Mouse (Mus musculus): ENCODE data around the gene Letmd1. TPM values are rescaled to one million over a fixed set of nuclear protein-coding genes. Genes with fewer than 3 reads are reported as not detected.
"Not testable (repeated sequence)": the region's sequence is repeated elsewhere in the genome, so short reads cannot be mapped to it uniquely, and the experiment has no call there.

The Letmd1 gene
- polyA plus RNA-seq (2016; fragmentation: Nextera tagmentation; extraction: Ambion mirVana) = 21.1 and 27.9 TPM in 2 replicates

GRCm38 (mm10) chr15:100468295-100469188 is at the start of gene Letmd1:
Letmd1 (plus strand) TSS chr15:100469023.
- 2% methylated on average over 84 of the region's 84 CpGs for WGBS
- Histone ChIP-seq H3K27me3 (ENCODE audit: insufficient read depth, poor library complexity, severe bottlenecking) (no peaks in the 10 kb centered on the region), H3K36me3 (peaks cover 29% of the 10 kb centered on the region), H3K27ac (peak within 1 kb of the TSS; percentile 97), H3K4me3 (peak within 1 kb of the TSS; percentile 76), H3K4me1 (peaks cover 21% of the 10 kb centered on the region), H3K9me3 (no peaks in the 10 kb centered on the region)
- DNase-seq (ENCODE audit: low spot score) = peak; percentile 91

- WGBS = 72% methylated on average over 8 of the region's 8 CpGs
These were observed 49.5 kb upstream of the Letmd1 start for GRCm38 (mm10) chr15:100419311-100419710.

GRCm38 (mm10) chr15:100419901-100420745 is 48.7 kb upstream of the Letmd1 start:
- DNase-seq (ENCODE audit: low spot score) = peak; percentile 86
- 43% methylated on average over 9 of the region's 9 CpGs for WGBS
- Histone ChIP-seq H3K4me3 (peak overlapping the region; percentile 25; the same call in 1 of the 2 replicates), H3K36me3 (no peaks in the 10 kb centered on the region), H3K27me3 (ENCODE audit: insufficient read depth, poor library complexity, severe bottlenecking) (peaks cover 16% of the 10 kb centered on the region), H3K9me3 (no peaks in the 10 kb centered on the region), H3K27ac (peak overlapping the region; percentile 80), H3K4me1 (peaks cover 71% of the 10 kb centered on the region)

More at GRCm38 (mm10) chr15:100419311-100419710, 49.5 kb upstream of the Letmd1 start:
- H3K9me3 ChIP-seq = no peaks in the 10 kb centered on the region
- H3K4me3 ChIP-seq = peak overlapping the region; percentile 25; the same call in 1 of the 2 replicates
- no peak for DNase-seq (ENCODE audit: low spot score)
- peaks cover 8% of the 10 kb centered on the region for H3K27me3 ChIP-seq (ENCODE audit: insufficient read depth, poor library complexity, severe bottlenecking)
- H3K36me3 ChIP-seq = no peaks in the 10 kb centered on the region
- peaks cover 72% of the 10 kb centered on the region for H3K4me1 ChIP-seq
- peak overlapping the region; percentile 80 for H3K27ac ChIP-seq

- H3K27me3 ChIP-seq (ENCODE audit: insufficient read depth, poor library complexity, severe bottlenecking) = peaks cover 27% of the 10 kb centered on the region
- H3K4me3 ChIP-seq = peak overlapping the region; percentile 96
- no peaks in the 10 kb centered on the region for H3K9me3 ChIP-seq
- no peaks in the 10 kb centered on the region for H3K36me3 ChIP-seq
- peaks cover 63% of the 10 kb centered on the region for H3K4me1 ChIP-seq
- 32% methylated on average over 8 of the region's 8 CpGs for WGBS
- no peak for DNase-seq (ENCODE audit: low spot score)
- H3K27ac ChIP-seq = peak overlapping the region; percentile 92
These were observed 47.6 kb upstream of the Letmd1 start for GRCm38 (mm10) chr15:100421059-100421757.

GRCm38 (mm10) chr15:100421758-100422197 is 47.0 kb upstream of the Letmd1 start, which contains the start of gene Gm5475:
Gm5475 (plus strand) TSS chr15:100422147.
- H3K4me1 ChIP-seq = peaks cover 63% of the 10 kb centered on the region
- 21% methylated on average over 3 of the region's 3 CpGs for WGBS

GRCm38 (mm10) chr15:100422476-100422875 is 46.3 kb upstream of the Letmd1 start:
- peaks cover 63% of the 10 kb centered on the region for H3K4me1 ChIP-seq
- no peaks in the 10 kb centered on the region for H3K36me3 ChIP-seq
- H3K9me3 ChIP-seq = no peaks in the 10 kb centered on the region
- H3K27me3 ChIP-seq (ENCODE audit: insufficient read depth, poor library complexity, severe bottlenecking) = peaks cover 32% of the 10 kb centered on the region
- WGBS = under 1% methylated on average over 44 of the region's 44 CpGs
- H3K4me3 ChIP-seq = peak overlapping the region; percentile 96
- H3K27ac ChIP-seq = peak overlapping the region; percentile 92
- peak; percentile 77 for DNase-seq (ENCODE audit: low spot score)

More at GRCm38 (mm10) chr15:100421758-100422197, 47.0 kb upstream of the Letmd1 start, which contains the start of gene Gm5475:
- DNase-seq (ENCODE audit: low spot score); H3K36me3 ChIP-seq; H3K9me3 ChIP-seq: not testable (repeated sequence)
- Histone ChIP-seq H3K27ac (peak within 1 kb of the TSS; percentile 92), H3K27me3 (ENCODE audit: insufficient read depth, poor library complexity, severe bottlenecking) (peaks cover 32% of the 10 kb centered on the region), H3K4me3 (peak within 1 kb of the TSS; percentile 96)

- Histone ChIP-seq H3K4me3 (peak overlapping the region; percentile 96), H3K4me1 (peaks cover 57% of the 10 kb centered on the region), H3K36me3 (no peaks in the 10 kb centered on the region), H3K27me3 (ENCODE audit: insufficient read depth, poor library complexity, severe bottlenecking) (peaks cover 32% of the 10 kb centered on the region), H3K9me3 (no peaks in the 10 kb centered on the region), H3K27ac (peak overlapping the region; percentile 92)
- WGBS = 1% methylated on average over 65 of the region's 65 CpGs
- peak; percentile 99 for DNase-seq (ENCODE audit: low spot score)
These were observed 45.6 kb upstream of the Letmd1 start for GRCm38 (mm10) chr15:100422899-100423860.

- WGBS = 6% methylated on average over 14 of the region's 14 CpGs
- Histone ChIP-seq H3K9me3 (no peaks in the 10 kb centered on the region), H3K27me3 (ENCODE audit: insufficient read depth, poor library complexity, severe bottlenecking) (peaks cover 32% of the 10 kb centered on the region), H3K36me3 (no peaks in the 10 kb centered on the region), H3K4me1 (peaks cover 52% of the 10 kb centered on the region), H3K27ac (no peak overlapping the region), H3K4me3 (peak overlapping the region; percentile 96)
- DNase-seq (ENCODE audit: low spot score) = no peak
These were observed 44.9 kb upstream of the Letmd1 start for GRCm38 (mm10) chr15:100423916-100424315.

- H3K4me1 ChIP-seq = peaks cover 45% of the 10 kb centered on the region
- no peak for DNase-seq (ENCODE audit: low spot score)
These were observed 44.3 kb upstream of the Letmd1 start, which contains the start of gene Slc11a2 for GRCm38 (mm10) chr15:100424396-100425122. Slc11a2 (minus strand) TSS chr15:100425072.

GRCm38 (mm10) chr15:100428296-100428905 is 40.4 kb upstream of the Letmd1 start:
- H3K27me3 ChIP-seq (ENCODE audit: insufficient read depth, poor library complexity, severe bottlenecking) = peaks cover 32% of the 10 kb centered on the region
- 0 out of 2 replicates have a peak overlapping the region, but pooled peaks have one; percentile 3 for H3K27ac ChIP-seq
- H3K4me1 ChIP-seq = peaks cover 18% of the 10 kb centered on the region; the same call in 1 of the 2 replicates
- 78% methylated on average over 13 of the region's 13 CpGs for whole genome bisulfite sequencing
- H3K36me3 ChIP-seq = no peaks in the 10 kb centered on the region
- H3K4me3 ChIP-seq = no peak overlapping the region
- H3K9me3 ChIP-seq = no peaks in the 10 kb centered on the region
- DNase-seq (ENCODE audit: low spot score) = no peak

More at GRCm38 (mm10) chr15:100424396-100425122, 44.3 kb upstream of the Letmd1 start, which contains the start of gene Slc11a2:
- Histone ChIP-seq H3K9me3 (no peaks in the 10 kb centered on the region), H3K27ac (no peak within 1 kb of the TSS), H3K36me3 (no peaks in the 10 kb centered on the region), H3K27me3 (ENCODE audit: insufficient read depth, poor library complexity, severe bottlenecking) (peaks cover 32% of the 10 kb centered on the region), H3K4me3 (peak within 1 kb of the TSS; percentile 96)
- WGBS = 28% methylated on average over 17 of the region's 17 CpGs
